Mouse (Mus musculus) stomach, postnatal 0 days (tissue): ENCODE results near the gene Kbtbd7. TPM values are rescaled to one million over a fixed set of nuclear protein-coding genes. Genes with fewer than 3 reads are reported as not detected.
"Not testable (repeated sequence)": the region's sequence is repeated elsewhere in the genome, so short reads cannot be mapped to it uniquely, and the experiment has no call there.

ENCODE experiments used
- ATAC-seq: fragments of 200-750 bp; cut with Nextera tagmentation; 2 replicates; pipeline ENCODE4 v1.8.0; 2017; ENCODE audit not compliant: low FRiP score, low TSS enrichment
- DNase-seq: peaks from one replicate; pipeline ENCODE4 v3.0.0-alpha.2; 2016; ENCODE audit warnings: low spot score
- H3K27ac ChIP-seq: fragments of 300-500 bp; sonication (generic); replicated peaks from 2 replicates; pipeline ENCODE4 v1.5.1; 2014; ENCODE audit warnings: mild to moderate bottlenecking, control low read depth
- H3K27me3 ChIP-seq: fragments of 300-500 bp; sonication (generic); 2 replicates; pipeline ENCODE4 v1.6.1; 2014; ENCODE audit warnings: low read length; ENCODE audit not compliant: control insufficient read depth, insufficient read depth
- H3K36me3 ChIP-seq: fragments of 300-500 bp; sonication (generic); 2 replicates; pipeline ENCODE4 v1.6.1; 2014; ENCODE audit warnings: low read length, mixed read lengths; ENCODE audit not compliant: control insufficient read depth, insufficient read depth
- H3K4me1 ChIP-seq: fragments of 300-500 bp; sonication (generic); replicated peaks from 2 replicates; pipeline ENCODE4 v1.6.1; 2014; ENCODE audit warnings: antibody characterized with exemption; ENCODE audit not compliant: control insufficient read depth, insufficient read depth
- H3K4me2 ChIP-seq: fragments of 300-500 bp; sonication (generic); replicated peaks from 2 replicates; pipeline ENCODE4 v1.6.1; 2014; ENCODE audit warnings: low read depth, mild to moderate bottlenecking, control low read depth, moderate library complexity
- H3K4me3 ChIP-seq: fragments of 300-500 bp; sonication (generic); 2 replicates; pipeline ENCODE4 v1.5.1; 2014; ENCODE audit warnings: low read depth, low read length, control low read depth
- H3K9ac ChIP-seq: fragments of 300-500 bp; sonication (generic); 2 replicates; pipeline ENCODE4 v1.6.1; 2014; ENCODE audit warnings: mild to moderate bottlenecking, low read length, control low read depth, mixed read lengths
- H3K9me3 ChIP-seq: fragments of 300-500 bp; sonication (generic); 2 replicates; pipeline ENCODE4 v1.6.1; 2016; ENCODE audit warnings: low read length; ENCODE audit not compliant: control insufficient read depth
- CTCF ChIP-seq: IDR thresholded peaks from 2 replicates; pipeline ENCODE4 v1.5.1; 2016; ENCODE audit warnings: antibody characterized with exemption, low read depth, mild to moderate bottlenecking, moderate library complexity
- EP300 ChIP-seq: optimal IDR thresholded peaks from 2 replicates; pipeline ENCODE3; 2016; ENCODE audit warnings: antibody characterized with exemption
- WGBS: fragments of 180-500 bp; shearing (Covaris S2); extraction: QIAGEN DNeasy Blood & Tissue Kit; methylation state at CpG from one replicate; pipeline ENCODE4 v1.1.7; 2014; 5-methylcytosine and 5-hydroxymethylcytosine counted together
- polyA plus RNA-seq: library from polyadenylated mRNA; unstranded; fragments of >200 nt; fragmentation: Nextera tagmentation; extraction: Ambion mirVana; gene quantifications from 2 replicates; pipeline ENCODE4 v1.2.1, GENCODE M21; 2015

The Kbtbd7 gene
- polyA plus RNA-seq, 1 experiment from 2014 or later, result 5.1 TPM

DNA sequence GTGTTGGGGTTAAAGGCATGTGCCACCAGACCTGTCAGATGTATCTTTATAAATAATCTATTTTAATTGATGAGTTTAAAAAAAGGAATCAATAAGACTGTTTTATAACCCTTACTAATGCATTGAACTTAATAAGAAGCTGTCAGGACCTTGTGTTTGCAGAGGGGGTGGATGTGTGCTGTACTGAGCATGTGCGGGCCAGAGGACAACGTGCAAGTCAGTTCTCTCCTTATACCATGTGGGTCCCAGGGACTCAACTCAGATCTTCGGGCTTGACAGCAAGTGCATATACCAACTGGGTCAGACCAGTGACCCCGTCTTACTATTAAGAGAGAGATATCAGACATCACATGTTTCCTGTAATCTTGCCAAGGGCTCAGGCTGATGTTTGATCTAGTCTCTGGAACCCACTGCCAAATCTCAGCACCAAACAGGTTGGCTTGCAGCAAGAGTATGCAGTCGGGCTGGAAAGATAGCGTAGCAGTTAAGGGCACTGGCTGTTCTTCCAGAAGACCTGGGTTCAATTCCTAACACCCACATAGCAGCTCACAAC is 17.0 kb upstream of the Kbtbd7 start:
- Histone ChIP-seq H3K36me3 (0 out of 2 replicates have a peak, but pooled peaks cover 3% of the 10 kb centered on the region), H3K4me3 (no peak overlapping the region), H3K4me2 (no peak overlapping the region), H3K9ac (no peak overlapping the region), H3K9me3 (no peaks in the 10 kb centered on the region), H3K27ac (no peak overlapping the region), H3K4me1 (no peaks in the 10 kb centered on the region), H3K27me3 (no peaks in the 10 kb centered on the region)
- DNase-seq (peak; percentile 40), ATAC-seq (peak; percentile 61; the same call in 1 of the 2 replicates)
- WGBS, result 75% methylated on average over 6 of the region's 6 CpGs
- TF ChIP-seq CTCF (no peak), EP300 (no peak)

DNA sequence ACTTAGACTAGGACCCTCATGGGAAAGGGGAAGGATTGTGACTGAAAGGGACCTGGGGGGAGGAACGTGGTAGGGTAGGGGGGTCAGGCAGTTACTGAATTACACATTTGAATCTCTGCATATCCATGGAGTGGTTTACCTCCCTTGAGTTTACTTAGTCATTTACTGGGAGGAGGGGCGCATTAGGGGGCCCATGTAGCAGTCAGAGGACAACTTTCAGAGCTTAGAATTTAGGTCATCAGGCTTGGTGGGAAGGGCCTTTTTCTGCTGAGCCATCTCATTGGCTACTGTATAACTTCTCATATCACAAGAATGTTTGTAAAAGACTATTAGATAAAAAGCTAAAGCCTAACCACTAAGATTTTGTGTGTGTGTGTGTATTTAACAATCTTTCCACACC is 15.6 kb upstream of the Kbtbd7 start:
- WGBS, result 57% methylated on average over 2 of the region's 2 CpGs
- no peak for ATAC-seq
- H3K4me1 ChIP-seq, result no peaks in the 10 kb centered on the region

GRCm38 (mm10) chr14:79413121-79413520 is 13.2 kb upstream of the Kbtbd7 start:
- ATAC-seq (no peak), DNase-seq (no peak)
- Histone ChIP-seq H3K36me3 (no peaks in the 10 kb centered on the region), H3K9me3 (no peaks in the 10 kb centered on the region), H3K9ac (no peak overlapping the region), H3K4me1 (no peaks in the 10 kb centered on the region), H3K4me3 (no peak overlapping the region), H3K27ac (no peak overlapping the region), H3K4me2 (no peak overlapping the region), H3K27me3 (no peaks in the 10 kb centered on the region)
- 84% methylated on average over 6 of the region's 6 CpGs for WGBS
- no peak for TF ChIP-seq CTCF
- no peak for TF ChIP-seq EP300

More for the DNA sequence above, 15.6 kb upstream of the Kbtbd7 start:
- H3K4me3 ChIP-seq, result no peak overlapping the region
- no peak overlapping the region for H3K9ac ChIP-seq
- no peak overlapping the region for H3K4me2 ChIP-seq
- peak; percentile 39 for DNase-seq
- H3K36me3 ChIP-seq, result 0 out of 2 replicates have a peak, but pooled peaks cover 3% of the 10 kb centered on the region
- H3K9me3 ChIP-seq, result no peaks in the 10 kb centered on the region
- TF ChIP-seq EP300, result no peak
- no peak for TF ChIP-seq CTCF
- no peaks in the 10 kb centered on the region for H3K27me3 ChIP-seq
- H3K27ac ChIP-seq, result no peak overlapping the region

GRCm38 (mm10) chr14:79420083-79420685 is 6.1 kb upstream of the Kbtbd7 start:
- 61% methylated on average over 20 of the region's 20 CpGs for WGBS
- TF ChIP-seq EP300, result no peak
- no peak for TF ChIP-seq CTCF
- no peaks in the 10 kb centered on the region; the same call in 1 of the 2 replicates for H3K36me3 ChIP-seq

GRCm38 (mm10) chr14:79426730-79427365 is 537 bp downstream of the Kbtbd7 start:
- DNase-seq, H3K27me3 ChIP-seq, H3K9me3 ChIP-seq, H3K36me3 ChIP-seq, H3K4me1 ChIP-seq: not testable (repeated sequence)
- Histone ChIP-seq H3K27ac (peak overlapping the region; percentile 78), H3K4me3 (peak overlapping the region; percentile 32), H3K9ac (peak overlapping the region; percentile 41), H3K4me2 (peak overlapping the region; percentile 47)
- ATAC-seq, result peak; percentile 43; the same call in 1 of the 2 replicates
- WGBS, result 100% methylated on average over 2 of the region's 59 CpGs

More at GRCm38 (mm10) chr14:79420083-79420685, 6.1 kb upstream of the Kbtbd7 start:
- Histone ChIP-seq H3K4me3 (no peak overlapping the region), H3K4me2 (no peak overlapping the region), H3K27ac (no peak overlapping the region), H3K27me3 (no peaks in the 10 kb centered on the region), H3K4me1 (no peaks in the 10 kb centered on the region), H3K9me3 (no peaks in the 10 kb centered on the region), H3K9ac (no peak overlapping the region)
- DNase-seq (no peak), ATAC-seq (no peak)

- Histone ChIP-seq H3K36me3 (no peaks in the 10 kb centered on the region), H3K9ac (no peak overlapping the region), H3K27me3 (no peaks in the 10 kb centered on the region), H3K27ac (no peak overlapping the region), H3K4me2 (no peak overlapping the region), H3K9me3 (no peaks in the 10 kb centered on the region), H3K4me1 (no peaks in the 10 kb centered on the region), H3K4me3 (no peak overlapping the region)
- ATAC-seq, result no peak
- TF ChIP-seq CTCF (no peak), EP300 (no peak)
- DNase-seq, result no peak
- WGBS, result 80% methylated on average over 1 of the region's 1 CpGs
Observed at GRCm38 (mm10) chr14:79434068-79434467, 7.8 kb downstream of the Kbtbd7 start.
